Mouse (Mus musculus): ENCODE data around the gene Ptpro.

The Ptpro gene

DNA sequence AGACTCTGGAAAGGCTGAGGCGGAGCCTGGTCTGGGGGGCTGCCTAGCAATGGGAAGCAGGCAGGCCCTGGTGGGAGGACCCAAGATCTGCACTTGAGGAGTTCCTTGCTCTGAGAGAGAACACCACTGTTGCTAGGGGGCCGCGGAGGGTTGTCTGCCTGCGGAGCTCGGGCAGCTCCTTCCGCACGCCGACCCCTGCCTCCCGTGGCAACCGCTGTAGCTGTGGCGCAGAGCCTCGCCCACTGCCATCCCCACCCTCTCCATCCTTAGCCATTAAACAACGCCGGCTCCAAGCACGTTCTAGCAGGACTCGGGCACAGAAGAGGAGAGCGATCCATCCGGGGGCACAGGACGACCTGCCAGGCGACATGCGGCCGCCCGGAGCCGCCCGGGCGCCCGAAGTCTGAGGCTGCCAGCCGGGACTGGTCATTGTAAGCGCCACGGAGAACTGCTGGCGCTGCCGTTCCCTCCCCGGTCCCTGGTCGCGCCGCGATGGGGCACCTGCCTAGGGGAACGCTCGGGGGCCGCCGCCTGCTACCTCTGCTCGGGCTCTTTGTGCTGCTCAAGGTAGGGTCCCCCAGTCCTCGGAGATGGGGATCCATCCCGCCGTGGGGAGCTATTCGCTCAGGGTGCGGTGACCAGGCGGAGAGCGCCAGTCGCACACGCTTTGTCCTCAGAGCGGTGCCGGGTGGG, at the start of gene Ptpro:
Ptpro (plus strand) TSS at position 126 of the 693 bp plus-strand sequence.
- no peak for DNase-seq (ENCODE audit: low read depth)

DNA sequence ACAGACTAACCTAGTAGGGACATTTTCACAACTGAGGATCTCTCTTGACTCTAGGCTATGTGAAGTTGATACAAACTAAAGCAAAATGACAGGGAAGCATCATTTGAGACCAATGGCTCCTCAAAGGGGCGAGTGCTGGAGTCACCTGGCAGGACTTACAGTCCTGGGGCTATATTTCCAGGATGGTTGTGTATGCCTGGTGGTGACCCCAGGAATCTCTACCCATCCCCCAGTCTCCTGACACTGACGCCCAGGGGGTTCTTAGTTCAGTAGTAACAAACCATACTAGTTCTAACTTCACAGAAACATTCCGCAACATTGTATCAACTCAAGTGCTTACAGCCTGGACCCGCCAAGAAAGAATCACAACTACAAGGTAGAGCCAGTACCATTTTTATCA, 49.5 kb upstream of the Ptpro start:
- no peak for DNase-seq (ENCODE audit: low read depth)

DNA sequence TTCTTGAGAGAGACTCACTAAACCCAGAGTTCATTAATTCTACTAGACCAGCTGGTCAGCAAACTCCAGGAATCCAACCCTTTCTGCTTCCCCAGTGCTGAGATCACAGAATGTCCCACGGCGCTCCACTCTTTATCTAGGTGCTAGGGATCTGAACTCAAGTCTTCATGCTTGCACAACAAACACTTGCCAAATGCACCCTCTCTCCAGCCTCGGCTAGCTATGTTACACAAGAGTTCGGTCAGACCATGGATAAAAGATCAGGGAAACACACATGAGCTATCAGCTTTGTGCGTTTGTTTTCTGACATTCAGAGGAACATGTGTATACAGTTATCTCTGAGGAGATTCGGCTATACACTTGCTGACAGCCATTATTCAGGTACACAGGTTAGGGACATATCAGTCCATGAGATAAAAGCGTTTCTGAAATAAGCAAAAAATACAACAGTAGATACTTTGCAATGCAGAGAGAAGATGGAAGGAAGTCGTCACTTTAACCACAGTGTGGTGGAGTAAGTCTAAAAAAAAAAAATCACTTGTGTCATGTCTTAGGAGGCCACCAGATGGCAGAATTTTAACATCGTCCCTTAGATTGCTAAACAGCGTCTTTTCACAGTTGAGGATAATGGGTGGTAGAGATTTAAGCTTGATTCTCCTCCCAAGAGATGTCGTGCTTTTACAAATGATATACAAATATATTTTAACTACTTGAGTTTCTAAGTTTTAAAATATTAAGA, 46.3 kb upstream of the Ptpro start:
- DNase-seq (ENCODE audit: low read depth) = peak; percentile 26

DNA sequence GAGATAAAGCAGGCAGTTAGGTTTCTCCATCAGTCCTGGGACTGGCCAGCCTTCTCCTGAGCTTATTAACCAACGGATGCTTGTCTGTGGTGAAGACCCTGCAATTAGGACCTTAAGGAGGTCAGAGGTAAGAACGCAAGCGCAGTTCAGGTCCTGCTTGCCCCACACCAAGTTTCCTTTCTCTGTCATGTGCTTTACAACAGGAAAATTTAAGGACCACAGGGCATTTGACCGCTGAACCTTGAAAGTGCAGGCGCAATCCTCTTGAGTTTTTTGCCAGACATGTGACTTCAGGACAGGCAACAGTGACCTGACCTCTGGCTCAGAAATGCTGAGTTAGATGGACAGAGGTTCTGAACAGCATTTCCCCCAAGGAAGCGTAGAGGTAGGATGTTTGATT, 45.0 kb upstream of the Ptpro start:
- DNase-seq (ENCODE audit: low read depth) = no peak

DNA sequence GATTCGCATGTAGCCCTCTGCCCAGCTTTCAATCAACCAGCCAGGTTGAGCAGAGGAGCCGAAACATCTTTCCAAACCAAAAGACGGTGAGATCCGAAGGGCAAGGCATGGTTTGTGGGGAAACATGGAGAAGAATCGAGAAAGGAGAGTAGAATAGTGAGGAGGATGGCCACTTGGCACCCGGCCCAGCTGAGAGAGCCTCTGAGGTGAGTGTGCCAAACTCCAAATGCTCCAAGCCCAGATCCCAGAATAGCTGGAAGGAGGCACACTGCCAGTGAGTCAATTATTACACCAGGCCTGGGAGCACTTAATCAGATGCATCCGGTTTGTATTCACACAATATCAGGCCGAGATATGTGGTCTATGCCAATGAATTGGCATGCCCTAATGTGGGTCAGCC, 42.1 kb upstream of the Ptpro start:
- no peak for DNase-seq (ENCODE audit: low read depth)

- no peak for DNase-seq (ENCODE audit: low read depth)
Measured at GRCm38 (mm10) chr6:137210991-137211390, 41.1 kb upstream of the Ptpro start.

DNA sequence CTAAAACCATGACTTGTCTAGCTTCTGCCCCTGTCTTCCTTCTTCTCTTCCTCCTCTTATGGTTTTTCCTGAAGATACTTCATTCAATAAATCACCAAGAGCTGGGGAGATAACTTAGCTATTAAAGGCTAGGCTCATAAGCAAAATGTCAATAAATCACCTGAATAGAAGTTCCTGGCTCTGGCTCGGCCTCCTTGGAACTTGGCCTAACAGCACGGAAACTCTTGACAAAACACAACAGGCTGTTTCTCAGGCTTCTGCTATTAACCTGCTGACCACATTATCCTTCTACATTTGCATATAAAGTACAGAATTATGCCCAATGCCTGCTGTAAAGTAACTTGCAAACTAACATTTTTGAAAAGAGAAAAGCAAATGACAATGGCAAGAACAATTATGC, 40.7 kb upstream of the Ptpro start:
- DNase-seq (ENCODE audit: low read depth) = no peak

DNA sequence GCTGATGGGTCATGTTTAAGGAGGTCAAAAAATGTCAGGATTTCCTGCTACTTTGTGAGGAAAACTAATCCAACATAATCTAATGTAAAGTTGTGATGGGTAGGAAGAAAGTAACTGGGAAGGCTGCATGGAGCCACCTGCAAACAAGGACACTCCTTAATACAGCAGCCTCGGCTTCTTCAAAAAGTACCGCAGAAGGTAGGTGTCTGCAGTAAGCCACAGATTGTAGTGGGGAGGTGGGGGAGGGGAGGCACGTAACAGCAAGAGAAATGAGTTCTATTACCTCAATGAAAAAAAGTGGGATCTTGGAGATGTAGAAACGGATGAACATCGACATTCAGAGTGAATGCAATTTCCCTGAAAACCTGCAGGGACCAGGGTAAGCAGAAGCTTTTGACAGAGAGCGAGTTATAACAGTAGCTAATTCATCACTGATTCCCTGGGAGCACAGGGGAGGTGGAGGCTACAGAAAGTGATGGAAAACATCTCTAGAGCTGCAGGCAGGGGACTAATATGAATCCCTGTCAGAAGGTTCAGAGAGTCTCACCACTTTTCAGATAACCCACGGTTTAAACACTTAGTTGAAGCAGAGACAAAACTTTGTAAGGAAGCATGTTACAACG, 34.2 kb upstream of the Ptpro start:
- DNase-seq (ENCODE audit: low read depth) = no peak

DNA sequence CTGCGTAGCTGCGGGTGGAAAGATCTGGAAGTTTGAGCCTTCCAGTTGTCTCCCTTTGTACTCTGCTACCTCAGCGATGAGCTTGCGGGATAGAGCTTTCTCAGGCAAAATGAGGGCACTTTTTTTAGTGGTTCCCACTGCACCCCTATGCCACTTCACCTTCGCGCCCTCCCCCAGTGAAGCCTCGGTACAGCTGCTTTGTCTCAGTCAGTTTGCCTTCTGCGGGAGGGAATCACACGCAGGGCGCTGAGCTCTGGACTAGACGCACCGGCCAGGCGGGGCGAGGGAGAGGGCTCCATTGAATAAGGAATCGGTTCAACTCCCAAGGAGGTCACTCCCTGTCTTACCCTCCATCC, 746 bp downstream of the Ptpro start:
- DNase-seq (ENCODE audit: low read depth) = no peak

GRCm38 (mm10) chr6:137253415-137253814, 1.3 kb downstream of the Ptpro start:
- no peak for DNase-seq (ENCODE audit: low read depth)

DNA sequence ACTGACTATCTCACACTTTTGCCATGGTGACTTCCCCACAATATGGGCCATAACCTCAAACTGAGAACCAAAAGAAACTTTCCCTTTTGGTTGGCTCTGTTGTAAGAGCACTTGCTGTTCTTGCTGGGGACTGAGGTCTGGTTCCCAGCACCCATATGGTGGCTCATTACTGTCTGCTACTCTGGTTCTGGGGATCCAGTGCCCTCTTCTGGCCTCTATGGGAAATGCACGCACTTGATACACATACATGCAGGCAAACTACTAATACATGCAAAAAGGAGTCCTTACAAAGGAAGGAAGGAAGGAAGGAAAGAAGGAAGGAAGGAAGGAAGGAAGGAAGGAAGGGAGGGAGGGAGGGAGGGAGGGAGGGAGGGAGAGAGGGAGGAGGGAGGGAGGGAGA, 8.9 kb downstream of the Ptpro start:
- no peak for DNase-seq (ENCODE audit: low read depth)

DNA sequence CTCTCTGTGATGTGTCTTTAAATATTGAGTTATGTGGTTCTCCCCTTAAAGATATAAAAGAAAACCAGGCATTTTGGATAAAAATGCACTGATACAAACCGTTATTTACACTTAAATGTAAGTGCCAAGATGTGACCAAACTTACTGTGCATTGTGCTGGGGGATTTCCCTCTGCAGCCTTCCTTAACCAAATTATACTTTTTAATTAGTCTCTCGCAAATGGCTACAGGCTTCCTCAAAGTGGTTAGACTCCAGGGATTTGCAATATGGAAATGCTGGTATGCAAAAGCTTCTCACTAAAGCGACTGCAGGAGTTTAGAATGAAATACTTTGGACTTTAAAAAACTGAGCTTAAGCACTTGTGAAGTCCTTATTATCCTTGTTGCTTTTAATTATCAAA, 10.0 kb downstream of the Ptpro start:
- DNase-seq (ENCODE audit: low read depth) = no peak

GRCm38 (mm10) chr6:137268019-137268418, 15.9 kb downstream of the Ptpro start:
- DNase-seq (ENCODE audit: low read depth) = no peak

DNA sequence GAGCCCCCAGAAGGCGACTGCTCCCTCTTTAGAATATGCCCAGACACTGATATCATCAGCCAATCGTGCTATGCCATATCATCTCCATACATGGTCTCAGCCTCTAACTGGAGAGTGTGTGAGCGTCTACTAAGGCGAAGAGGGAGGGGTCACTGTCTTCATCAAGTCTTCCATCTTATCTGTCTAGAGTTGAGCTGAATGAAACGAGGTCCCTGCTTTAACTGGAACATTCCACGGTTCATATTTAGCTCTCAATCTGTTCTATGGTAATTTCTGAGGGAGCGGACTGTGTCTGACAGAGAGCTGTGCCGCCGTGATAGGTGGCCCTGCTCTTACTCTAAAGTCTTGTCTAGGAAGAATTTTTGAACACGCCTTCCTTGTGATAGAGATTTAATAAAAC, 16.5 kb downstream of the Ptpro start:
- DNase-seq (ENCODE audit: low read depth) = no peak

DNA sequence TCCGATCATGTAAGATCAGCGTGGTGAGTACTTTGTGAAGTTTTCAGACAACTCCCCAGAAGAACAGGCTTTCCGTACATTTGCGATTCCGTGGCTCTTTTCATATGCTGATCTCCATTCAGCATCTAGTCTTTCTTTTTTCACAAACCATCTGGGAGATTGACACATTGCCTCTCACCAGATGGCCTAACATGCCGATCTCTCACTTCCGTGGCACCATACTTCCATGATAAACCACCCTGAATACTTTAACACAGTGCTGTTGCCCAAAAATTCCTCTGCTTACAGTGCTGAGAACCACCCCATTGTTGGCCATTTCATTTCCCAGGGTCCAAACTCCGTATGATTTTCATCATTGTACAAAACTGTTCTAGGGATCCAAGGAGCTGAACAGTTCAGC, 20.4 kb downstream of the Ptpro start:
- no peak for DNase-seq (ENCODE audit: low read depth)

GRCm38 (mm10) chr6:137277587-137277994, 25.5 kb downstream of the Ptpro start:
- no peak for DNase-seq (ENCODE audit: low read depth)

DNA sequence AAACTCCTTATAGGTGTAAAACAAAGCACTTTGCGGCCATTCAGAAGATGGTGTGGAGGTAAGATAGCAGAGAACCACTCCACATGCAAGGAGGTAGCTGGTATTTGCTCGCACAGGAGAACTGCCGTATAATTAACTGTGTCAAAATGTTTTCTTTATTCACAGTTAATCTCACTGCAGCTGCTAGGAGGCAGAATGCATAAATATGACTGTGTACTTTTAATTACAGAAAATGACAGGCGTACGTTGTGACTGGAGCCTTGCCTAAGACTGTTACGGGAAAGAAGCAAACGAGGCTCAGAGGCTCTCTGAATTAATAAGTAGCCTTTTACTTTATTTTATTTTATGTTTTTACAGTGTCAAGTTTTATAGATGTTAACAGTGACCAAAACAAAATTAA, 27.5 kb downstream of the Ptpro start:
- no peak for DNase-seq (ENCODE audit: low read depth)

DNA sequence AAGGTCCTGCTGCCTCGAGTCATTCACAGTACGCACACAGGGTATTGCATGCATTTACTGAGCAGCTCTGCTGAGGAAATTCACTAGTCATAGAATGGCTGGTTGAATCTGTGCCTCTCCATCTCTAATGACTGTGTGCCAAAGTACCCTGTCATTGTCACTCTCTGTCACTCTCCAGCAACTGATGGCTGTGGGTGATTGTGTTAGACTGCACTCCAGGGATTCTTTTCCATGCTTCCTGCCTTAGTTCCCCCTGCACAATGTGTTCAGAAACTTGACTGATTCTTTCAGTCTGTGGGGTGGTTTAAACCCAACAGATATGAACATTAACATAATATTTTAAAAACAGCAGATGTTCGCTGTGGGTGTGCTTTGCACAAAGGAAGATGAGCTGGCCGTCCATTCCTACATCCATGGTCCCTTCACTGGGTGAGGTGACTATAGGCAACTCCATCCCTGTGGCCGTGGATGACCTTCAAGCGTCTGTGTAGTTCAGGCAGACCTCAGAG, 29.5 kb downstream of the Ptpro start:
- no peak for DNase-seq (ENCODE audit: low read depth)

- DNase-seq (ENCODE audit: low read depth) = no peak
Measured at GRCm38 (mm10) chr6:137282050-137282449, 29.9 kb downstream of the Ptpro start.

DNA sequence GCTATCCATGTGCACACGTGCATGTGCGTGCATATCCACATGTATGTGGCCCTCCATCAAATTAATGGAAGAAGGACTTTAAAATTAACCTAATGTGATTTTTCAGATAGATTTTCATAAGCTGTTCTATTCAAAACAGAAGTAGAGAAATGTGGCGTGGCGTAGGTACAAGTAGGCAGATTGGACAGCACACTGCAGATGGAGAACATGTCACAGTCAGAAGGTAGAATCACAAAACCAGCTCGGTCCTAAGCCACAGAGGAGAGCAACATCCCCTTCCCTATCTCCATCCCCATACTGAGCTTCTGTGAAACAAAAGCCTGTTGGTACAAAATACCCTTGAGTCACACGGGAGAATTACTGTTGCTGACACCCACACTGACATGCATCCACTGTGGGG, 34.3 kb downstream of the Ptpro start:
- DNase-seq (ENCODE audit: low read depth) = no peak

DNA sequence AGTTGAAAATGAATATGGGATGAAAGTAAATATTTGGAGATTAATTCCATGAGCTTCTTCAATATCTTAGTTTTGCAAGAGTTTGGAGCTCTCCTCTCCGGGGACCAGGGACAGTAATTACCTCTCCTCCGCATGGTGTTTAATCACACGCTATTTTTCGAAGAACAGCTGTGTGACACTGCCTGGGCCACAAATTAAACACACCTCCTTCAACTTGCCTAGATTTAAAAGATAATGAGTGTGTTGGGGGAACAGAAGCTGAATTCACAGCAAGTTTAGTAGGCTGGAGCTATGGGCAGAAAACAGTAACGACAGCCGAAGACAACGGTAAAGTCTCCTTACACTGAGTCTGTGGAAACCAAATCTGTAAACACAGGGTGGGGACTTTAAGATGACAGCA, 35.7 kb downstream of the Ptpro start:
- no peak for DNase-seq (ENCODE audit: low read depth)

GRCm38 (mm10) chr6:137288264-137288663, 36.1 kb downstream of the Ptpro start:
- no peak for DNase-seq (ENCODE audit: low read depth)

DNA sequence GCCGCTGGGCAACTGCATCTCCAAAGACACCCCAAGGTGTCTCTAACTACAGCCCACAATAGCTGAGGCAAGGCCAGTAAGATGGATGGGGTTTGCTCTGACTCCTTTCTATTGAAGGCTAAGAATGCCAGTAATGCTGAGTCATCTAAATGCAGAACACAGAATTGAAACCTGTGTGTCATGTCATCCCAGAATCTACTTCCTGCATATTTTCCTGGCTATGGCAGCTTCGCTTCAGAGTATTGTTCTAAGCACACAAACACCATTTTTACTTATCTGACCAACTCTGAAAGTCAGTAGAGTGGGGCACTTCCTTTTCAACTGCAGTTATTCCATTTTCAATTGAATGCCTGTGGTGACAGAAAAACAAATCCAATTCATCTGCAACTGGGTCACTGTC, 40.3 kb downstream of the Ptpro start:
- DNase-seq (ENCODE audit: low read depth) = no peak
